8 mouse cellular contexts compared by ENCODE assay signal in the genomic region with DNA sequence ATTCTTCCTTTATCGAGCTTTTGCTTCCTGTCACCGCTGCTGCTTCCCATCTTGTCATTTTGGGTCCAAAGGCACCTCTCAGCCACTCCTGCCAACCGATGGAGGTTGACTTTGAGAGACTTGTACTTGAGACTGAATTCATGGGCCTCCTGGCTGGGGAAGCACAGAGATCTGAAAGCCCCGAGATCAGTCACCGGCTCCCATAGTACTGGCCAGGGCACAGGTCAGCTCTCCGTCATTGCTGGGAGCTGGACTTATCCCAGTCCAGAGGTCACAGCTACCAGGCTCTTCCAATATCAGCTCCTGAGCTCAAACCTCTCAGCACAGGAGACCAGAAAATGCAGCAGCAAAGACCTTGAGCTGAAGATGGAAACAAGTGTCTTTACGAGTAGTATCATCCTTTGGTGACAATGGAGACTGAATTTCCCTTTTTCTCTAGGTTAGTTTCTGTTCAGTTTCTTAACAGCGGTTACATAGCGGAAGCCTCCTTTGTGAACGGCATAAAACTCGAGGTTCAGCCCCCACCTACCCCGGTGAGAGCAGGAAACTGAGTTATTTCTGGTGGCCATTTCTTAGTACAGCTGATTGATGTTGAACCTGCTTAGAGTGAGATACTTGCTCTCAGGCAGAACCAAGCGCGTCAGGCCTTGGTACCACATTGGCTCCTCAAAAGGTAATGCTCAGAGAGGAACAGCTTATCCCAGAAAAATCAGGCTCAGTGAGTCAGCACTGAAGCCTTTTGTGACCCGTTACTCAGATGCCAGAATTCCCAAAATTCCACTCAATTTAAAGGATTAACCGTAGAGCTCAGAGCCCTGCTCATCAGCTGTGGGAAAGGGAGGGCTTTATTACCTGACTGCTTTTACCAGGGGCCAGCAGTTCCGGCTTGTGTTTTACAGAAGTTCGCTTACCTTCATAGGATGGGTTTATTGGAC. TPM values are rescaled to one million over a fixed set of nuclear protein-coding genes. Genes with fewer than 3 reads are reported as not detected.
DNase-seq lines count a peak whose midpoint lies in the region; ATAC-seq and TF ChIP-seq lines count a peak whose summit lies in the region.
"Had no signal": no experiment of that assay in that cellular context is flagged by ENCODE, and none has a peak within 500 bp of the region (broad histone marks: within the 10 kb centered on the region; RNA-seq: fewer than 3 reads in every experiment).

No protein-coding gene starts in this region.

- H3K27me3 ChIP-seq in C2C12 (ENCODE audit: control insufficient read depth, insufficient read depth, insufficient read length), result no peaks in the 10 kb centered on the region
- no peaks in the 10 kb centered on the region for H3K27me3 ChIP-seq in intestine, postnatal 0 days (replicated peaks; ENCODE audit: control insufficient read depth, insufficient read depth, low read length)
- H3K27me3 ChIP-seq in forebrain, embryonic 14.5 days (replicated peaks; ENCODE audit: control insufficient read depth, insufficient read depth, low read length), result peaks cover 4% of the 10 kb centered on the region; the same call in 1 of the 2 replicates

- peak overlapping the region; percentile 83 for H3K4me2 ChIP-seq in intestine, postnatal 0 days (replicated peaks; ENCODE audit: low read depth)
- H3K4me2 ChIP-seq in forebrain, embryonic 14.5 days (ENCODE audit: low read length), result no peak overlapping the region
- H3K4me2 ChIP-seq: neural tube, embryonic 12.5 days had no signal

- peak; percentile 73 for DNase-seq in Muller cell, postnatal 12 days (ENCODE audit: inconsistent ontology term)
- DNase-seq in spleen, adult 18-20 months, result peak; percentile 60 to 63
- DNase-seq in ovary, postnatal 10 days (ENCODE audit: low spot score), result no peak
- no peak for DNase-seq in urinary bladder, postnatal 4 days (ENCODE audit: low spot score in 2 of 2)
- DNase-seq in forebrain, embryonic 14.5 days (ENCODE audit: low spot score), result no peak

- no peak for TF ChIP-seq CTCF in C2C12 (IDR thresholded peaks at IDR 0.05; ENCODE audit: control insufficient read depth, insufficient read depth, insufficient read length)
- TF ChIP-seq CTCF in intestine, postnatal 0 days (IDR thresholded peaks at IDR 0.05; ENCODE audit: low read depth), result no peak

- H3K4me1 ChIP-seq in intestine, postnatal 0 days (replicated peaks; ENCODE audit: control insufficient read depth, insufficient read depth, low read length), result peaks cover 36% of the 10 kb centered on the region
- H3K4me1 ChIP-seq in forebrain, embryonic 14.5 days (ENCODE audit: control insufficient read depth, insufficient read depth, low read length), result peaks cover 5% of the 10 kb centered on the region; the same call in 1 of the 2 replicates

- peak overlapping the region; percentile 53 for H3ac ChIP-seq in C2C12 (ENCODE audit: control insufficient read depth, insufficient read length, low read depth)

- peaks cover 94% of the 10 kb centered on the region for H3K79me2 ChIP-seq in C2C12 (ENCODE audit: control insufficient read depth, insufficient read depth)

- peaks cover 86% of the 10 kb centered on the region for H3K79me3 ChIP-seq in C2C12 (ENCODE audit: low read depth)

- no peak for ATAC-seq in intestine, postnatal 0 days
- ATAC-seq in forebrain, embryonic 14.5 days, result no peak

- H3K27ac ChIP-seq in intestine, postnatal 0 days (ENCODE audit: low read depth, low read length), result peak overlapping the region; percentile 79
- no peak overlapping the region for H3K27ac ChIP-seq in forebrain, embryonic 14.5 days (ENCODE audit: low read depth, low read length)
- H3K27ac ChIP-seq: neural tube, embryonic 12.5 days had no signal

- WGBS in intestine, postnatal 0 days, result 53% methylated on average over 18 of the region's 18 CpGs
- WGBS in forebrain, embryonic 14.5 days, result 73% methylated on average over 18 of the region's 18 CpGs

- peak overlapping the region; percentile 26; the same call in 1 of the 2 replicates for H3K9ac ChIP-seq in intestine, postnatal 0 days (ENCODE audit: low read depth, low read length)
- H3K9ac ChIP-seq in forebrain, embryonic 14.5 days (ENCODE audit: low read length), result no peak overlapping the region
- H3K9ac ChIP-seq: neural tube, embryonic 12.5 days had no signal

- H3K36me3 ChIP-seq in C2C12 (ENCODE audit: control insufficient read depth, insufficient read depth), result peaks cover 16% of the 10 kb centered on the region
- no peaks in the 10 kb centered on the region for H3K36me3 ChIP-seq in intestine, postnatal 0 days (ENCODE audit: control insufficient read depth, insufficient read depth)
- H3K36me3 ChIP-seq in forebrain, embryonic 14.5 days (ENCODE audit: control insufficient read depth, insufficient read depth, low read length), result no peaks in the 10 kb centered on the region
- H3K36me3 ChIP-seq: neural tube, embryonic 12.5 days had no signal

- H3K4me3 ChIP-seq in C2C12 (ENCODE audit: insufficient read depth, poor library complexity, severe bottlenecking), result no peak overlapping the region
- H3K4me3 ChIP-seq in intestine, postnatal 0 days (ENCODE audit: low read depth, low read length), result no peak overlapping the region
- no peak overlapping the region for H3K4me3 ChIP-seq in forebrain, embryonic 14.5 days (ENCODE audit: low read depth, low read length)
- H3K4me3 ChIP-seq: neural tube, embryonic 12.5 days had no signal

- H3K9me3 ChIP-seq in intestine, postnatal 0 days (ENCODE audit: control insufficient read depth), result no peaks in the 10 kb centered on the region
- H3K9me3 ChIP-seq in forebrain, embryonic 14.5 days (replicated peaks; ENCODE audit: control insufficient read depth, low read length), result no peaks in the 10 kb centered on the region
- H3K9me3 ChIP-seq: neural tube, embryonic 12.5 days had no signal

TF ChIP-seq in C2C12, 6 proteins besides CTCF, POLR2A, EP300 and RAD21:
- no peak for TF ChIP-seq CEBPB (IDR thresholded peaks at IDR 0.05; ENCODE audit: low read depth)
- peak; percentile 3 for TF ChIP-seq MYOD1 (IDR thresholded peaks at IDR 0.05; ENCODE audit: control insufficient read depth, insufficient read length, low read depth)

RNA-seq across cellular contexts. Expression of gene Lrrfip1, which starts 59.0 kb away (rescaled TPM):
- polyA plus RNA-seq in C2C12 (2012; fragmentation: generic; extraction: Trizol), result 74.1 TPM
- polyA plus RNA-seq in intestine, postnatal 0 days (2015; fragmentation: Nextera tagmentation; extraction: Ambion mirVana), result 79.2 and 85.3 TPM in 2 replicates
- polyA plus RNA-seq in forebrain, embryonic 14.5 days (2014; fragmentation: Nextera tagmentation; extraction: Ambion mirVana), result 27.2 and 35.6 TPM in 2 replicates

Comparison
In these comparisons a context has a peak if more than half of its experiments do, and no peak if none do; other contexts are left out.
1. DNase-seq: peak in Muller cell, postnatal 12 days (single experiment) and spleen, adult 18-20 months (2 of 2); none in ovary, postnatal 10 days (single experiment), urinary bladder, postnatal 4 days (0 of 2) and forebrain, embryonic 14.5 days (single experiment).